Mouse (Mus musculus) forebrain, embryonic 10.5 days (tissue): ENCODE results near the gene Cbx4. TPM values are rescaled to one million over a fixed set of nuclear protein-coding genes. Genes with fewer than 3 reads are reported as not detected.

Experiments
- DNase-seq: peaks from one replicate; pipeline ENCODE4 v3.0.0-alpha.2; 2017; ENCODE audit warnings: low spot score; ENCODE audit errors: extremely low spot score
- H3K27ac ChIP-seq: fragments of 300-500 bp; sonication (generic); 2 replicates; pipeline ENCODE4 v1.5.1; 2016; ENCODE audit warnings: mild to moderate bottlenecking
- H3K27me3 ChIP-seq: fragments of 300-500 bp; sonication (generic); 2 replicates; pipeline ENCODE4 v1.6.1; 2016; ENCODE audit warnings: mild to moderate bottlenecking; ENCODE audit not compliant: poor library complexity, severe bottlenecking
- H3K36me3 ChIP-seq: fragments of 300-500 bp; sonication (generic); replicated peaks from 2 replicates; pipeline ENCODE4 v1.6.1; 2016; ENCODE audit warnings: mild to moderate bottlenecking, moderate library complexity
- H3K4me1 ChIP-seq: fragments of 300-500 bp; sonication (generic); 2 replicates; pipeline ENCODE4 v1.6.1; 2016
- H3K4me3 ChIP-seq: fragments of 300-500 bp; sonication (generic); 2 replicates; pipeline ENCODE4 v1.5.1; 2016; ENCODE audit warnings: mild to moderate bottlenecking, moderate library complexity
- H3K9me3 ChIP-seq: fragments of 300-500 bp; sonication (generic); 2 replicates; pipeline ENCODE4 v1.6.1; 2016; ENCODE audit warnings: mild to moderate bottlenecking, moderate library complexity
- WGBS: fragments of 180-500 bp; shearing (Covaris S2); methylation state at CpG from one replicate; pipeline ENCODE4 v1.1.7; 2016; 5-methylcytosine and 5-hydroxymethylcytosine counted together
- polyA plus RNA-seq: library from polyadenylated mRNA; unstranded; fragments of >200 nt; fragmentation: Nextera tagmentation; extraction: Ambion mirVana; gene quantifications from 2 replicates; pipeline ENCODE4 v1.2.1, GENCODE M21; 2016

Cbx4 gene
- polyA plus RNA-seq, 1 experiment from 2014 or later = 3.3 TPM

DNA sequence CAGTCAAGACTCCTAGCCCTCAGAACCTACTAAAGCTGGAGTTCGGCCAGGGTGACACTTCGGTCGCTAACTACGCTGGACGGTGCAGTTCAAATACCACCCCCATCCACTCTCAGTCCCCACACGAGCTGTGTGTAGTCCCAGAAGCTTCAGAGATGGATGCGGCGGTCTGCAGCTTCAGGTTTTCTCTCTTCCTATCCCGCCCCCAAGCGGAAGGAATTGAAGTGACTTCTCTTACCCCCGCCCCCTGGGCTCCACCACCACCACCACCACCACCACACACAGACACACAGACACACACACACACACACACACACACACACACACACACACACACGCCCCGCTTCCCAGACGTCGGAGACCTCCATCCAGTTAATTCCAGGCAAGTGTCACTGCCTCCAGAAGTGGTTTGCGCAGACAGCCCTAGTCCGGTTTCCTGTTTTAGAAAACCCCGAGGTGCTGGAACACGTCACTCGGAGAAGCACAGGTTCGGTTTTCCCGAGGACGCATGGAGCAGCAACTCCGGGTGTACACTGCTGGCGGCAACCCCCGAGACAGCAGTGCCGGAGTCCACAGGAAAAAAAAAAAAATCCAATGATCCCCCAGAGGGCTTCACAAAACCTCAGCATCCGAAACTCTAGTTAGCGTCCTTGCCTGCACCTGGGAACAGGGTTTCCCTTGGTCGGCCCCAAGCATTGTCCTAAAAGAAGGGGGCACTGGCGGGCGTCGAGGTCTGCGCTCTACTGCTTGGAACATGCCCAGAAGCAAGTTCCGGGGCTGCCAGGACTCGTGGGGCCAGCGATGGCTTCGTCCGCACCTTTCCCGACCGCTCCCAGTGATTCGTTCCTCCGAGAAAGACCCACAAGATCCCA is 38.5 kb downstream of the Cbx4 start:
- Histone ChIP-seq H3K27me3 (peaks cover 100% of the 10 kb centered on the region), H3K4me3 (peak overlapping the region; percentile 47), H3K27ac (peak overlapping the region; percentile 8; the same call in 1 of the 2 replicates), H3K9me3 (no peaks in the 10 kb centered on the region), H3K36me3 (no peaks in the 10 kb centered on the region), H3K4me1 (peaks cover 67% of the 10 kb centered on the region)
- peak; percentile 53 for DNase-seq
- under 1% methylated on average over 43 of the region's 43 CpGs for WGBS

DNA sequence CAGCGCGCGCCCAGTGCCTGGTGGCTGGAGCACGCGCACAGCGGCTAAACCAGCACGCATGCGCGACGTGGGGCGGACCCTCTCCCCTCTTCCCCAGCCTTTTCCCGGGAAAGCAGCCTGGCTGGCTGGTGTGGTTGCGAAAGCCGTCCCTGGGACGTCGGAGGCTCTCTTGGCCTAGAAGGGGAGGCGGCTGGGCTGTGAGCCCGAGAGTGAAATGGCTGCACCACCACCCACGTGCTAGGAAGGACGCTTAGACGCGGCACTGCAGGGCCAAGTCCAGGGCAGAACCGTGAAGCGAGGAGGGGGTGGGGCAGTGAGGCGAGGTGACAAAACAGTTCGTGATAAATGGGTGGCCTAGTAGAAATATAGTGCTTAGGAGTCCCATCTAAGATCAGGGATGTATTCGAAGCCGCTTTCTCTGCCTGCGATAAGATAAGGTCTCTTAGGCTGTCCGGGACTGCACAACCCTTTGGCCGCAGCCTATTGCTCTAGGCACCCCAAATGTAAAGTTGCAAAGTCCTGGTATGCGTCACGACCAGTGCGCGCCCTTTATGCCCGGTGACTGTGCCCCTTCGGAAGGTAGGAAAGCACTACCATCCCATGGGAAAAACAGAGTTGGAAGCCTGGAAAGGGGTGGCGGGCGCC is 39.3 kb downstream of the Cbx4 start:
- peaks cover 67% of the 10 kb centered on the region for H3K4me1 ChIP-seq

DNA sequence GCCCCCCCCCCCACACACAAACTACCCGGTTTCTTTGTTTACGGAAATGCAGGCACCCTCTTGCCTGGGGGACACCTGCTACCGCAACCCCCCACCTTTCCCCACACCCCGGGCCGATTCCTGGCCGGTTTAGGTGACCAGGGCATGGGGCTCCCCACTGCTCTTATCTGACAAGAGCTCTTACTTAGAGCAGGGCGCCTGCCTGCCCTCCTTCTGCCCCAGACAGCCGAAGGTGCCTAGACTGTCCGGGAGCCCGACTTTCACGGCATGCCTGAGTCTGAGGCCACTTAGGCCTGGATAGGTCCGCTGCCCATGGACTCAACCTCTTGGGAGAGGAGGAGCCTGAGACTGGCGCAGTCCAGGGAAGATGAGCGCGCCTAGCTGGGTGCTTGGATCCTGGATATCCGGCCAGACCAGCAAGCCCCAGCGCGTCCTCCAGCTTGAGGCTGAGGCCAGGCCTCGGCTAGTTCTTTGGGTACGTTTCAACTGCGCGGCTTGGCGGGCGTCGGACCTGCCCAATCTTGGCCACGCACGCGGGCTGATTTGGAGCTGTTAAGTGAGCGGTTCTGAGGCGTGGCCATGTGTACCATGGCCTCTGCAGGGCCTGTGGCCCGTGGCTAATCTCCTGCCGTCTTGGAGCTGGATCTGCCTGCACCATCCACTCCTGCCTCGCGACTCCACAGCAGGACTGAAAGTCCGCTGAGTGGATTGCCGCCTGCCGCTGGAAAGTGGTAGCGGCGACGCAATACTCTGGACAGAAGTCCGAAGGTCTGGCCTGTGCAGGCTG is 41.3 kb downstream of the Cbx4 start:
- Histone ChIP-seq H3K4me3 (peak overlapping the region; percentile 33), H3K36me3 (no peaks in the 10 kb centered on the region), H3K27ac (peak overlapping the region; percentile 57; the same call in 1 of the 2 replicates), H3K9me3 (no peaks in the 10 kb centered on the region), H3K27me3 (peaks cover 92% of the 10 kb centered on the region), H3K4me1 (peaks cover 86% of the 10 kb centered on the region)
- under 1% methylated on average over 41 of the region's 41 CpGs for WGBS
- DNase-seq = peak; percentile 62

More for the DNA sequence above, 39.3 kb downstream of the Cbx4 start:
- WGBS = under 1% methylated on average over 39 of the region's 39 CpGs
- Histone ChIP-seq H3K9me3 (no peaks in the 10 kb centered on the region), H3K27ac (peak overlapping the region; percentile 44; the same call in 1 of the 2 replicates), H3K27me3 (peaks cover 100% of the 10 kb centered on the region), H3K4me3 (peak overlapping the region; percentile 47), H3K36me3 (no peaks in the 10 kb centered on the region)
- DNase-seq = peak; percentile 71

DNA sequence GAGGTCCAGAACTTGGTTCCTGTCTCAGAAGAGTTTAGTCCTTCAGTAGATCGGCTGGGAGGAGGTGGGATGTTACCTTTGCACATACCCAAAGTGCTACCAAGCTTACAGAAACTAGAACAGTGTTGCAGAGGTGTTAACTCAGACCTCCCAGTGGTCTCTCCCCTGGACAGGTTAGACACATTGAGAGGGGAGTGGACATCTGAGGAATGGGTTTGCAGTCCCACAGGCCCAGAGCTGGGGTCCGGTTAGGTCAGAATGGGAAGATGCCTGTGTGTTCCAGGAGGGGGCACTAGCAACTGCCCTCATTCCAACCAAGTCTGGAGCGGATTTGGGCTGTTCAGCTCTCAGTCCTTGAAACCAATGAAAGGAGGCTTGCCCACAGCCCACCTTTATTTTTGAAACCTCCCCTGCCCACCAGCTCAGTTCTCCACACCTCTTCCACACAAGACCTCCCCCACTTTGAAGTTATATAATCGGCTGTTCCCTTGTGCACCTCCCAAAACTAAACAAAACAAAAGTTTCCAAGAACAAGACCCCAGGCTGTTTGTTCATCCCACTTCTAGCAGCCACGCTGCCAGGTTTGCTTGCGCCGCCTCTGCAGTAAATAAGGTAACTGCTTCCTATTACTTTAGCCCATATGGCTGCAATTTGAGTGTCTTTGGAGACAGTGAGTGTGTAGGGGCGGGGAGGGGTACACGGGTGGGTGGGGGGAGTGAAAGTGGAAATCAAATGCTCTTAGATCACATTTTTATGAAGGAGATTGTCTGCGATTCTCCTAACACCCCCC is 42.1 kb downstream of the Cbx4 start:
- 1% methylated on average over 10 of the region's 10 CpGs for WGBS
- no peaks in the 10 kb centered on the region for H3K9me3 ChIP-seq
- peaks cover 4% of the 10 kb centered on the region for H3K36me3 ChIP-seq
- H3K4me3 ChIP-seq = peak overlapping the region; percentile 33
- H3K27ac ChIP-seq = no peak overlapping the region
- peaks cover 93% of the 10 kb centered on the region for H3K4me1 ChIP-seq
- DNase-seq = peak; percentile 60
- peaks cover 92% of the 10 kb centered on the region for H3K27me3 ChIP-seq

DNA sequence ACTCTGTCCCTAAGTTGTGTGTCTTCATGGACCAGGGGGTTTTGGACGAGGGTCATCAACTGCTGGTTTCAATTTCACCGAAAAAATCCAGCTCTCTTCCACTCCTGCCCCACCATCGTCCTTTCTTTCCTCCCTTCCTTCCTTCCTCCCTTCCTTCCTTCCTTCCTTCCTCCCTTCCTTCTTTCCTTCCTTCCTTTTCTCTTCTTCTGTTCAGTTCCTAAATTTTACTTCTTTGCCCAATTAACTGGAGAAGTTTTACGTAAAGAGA is 42.8 kb downstream of the Cbx4 start:
- Histone ChIP-seq H3K27me3 (peaks cover 92% of the 10 kb centered on the region), H3K27ac (no peak overlapping the region), H3K4me1 (peaks cover 95% of the 10 kb centered on the region), H3K36me3 (peaks cover 10% of the 10 kb centered on the region), H3K9me3 (no peaks in the 10 kb centered on the region), H3K4me3 (peak overlapping the region; percentile 70)
- DNase-seq = no peak
- WGBS = 1% methylated on average over 4 of the region's 4 CpGs

DNA sequence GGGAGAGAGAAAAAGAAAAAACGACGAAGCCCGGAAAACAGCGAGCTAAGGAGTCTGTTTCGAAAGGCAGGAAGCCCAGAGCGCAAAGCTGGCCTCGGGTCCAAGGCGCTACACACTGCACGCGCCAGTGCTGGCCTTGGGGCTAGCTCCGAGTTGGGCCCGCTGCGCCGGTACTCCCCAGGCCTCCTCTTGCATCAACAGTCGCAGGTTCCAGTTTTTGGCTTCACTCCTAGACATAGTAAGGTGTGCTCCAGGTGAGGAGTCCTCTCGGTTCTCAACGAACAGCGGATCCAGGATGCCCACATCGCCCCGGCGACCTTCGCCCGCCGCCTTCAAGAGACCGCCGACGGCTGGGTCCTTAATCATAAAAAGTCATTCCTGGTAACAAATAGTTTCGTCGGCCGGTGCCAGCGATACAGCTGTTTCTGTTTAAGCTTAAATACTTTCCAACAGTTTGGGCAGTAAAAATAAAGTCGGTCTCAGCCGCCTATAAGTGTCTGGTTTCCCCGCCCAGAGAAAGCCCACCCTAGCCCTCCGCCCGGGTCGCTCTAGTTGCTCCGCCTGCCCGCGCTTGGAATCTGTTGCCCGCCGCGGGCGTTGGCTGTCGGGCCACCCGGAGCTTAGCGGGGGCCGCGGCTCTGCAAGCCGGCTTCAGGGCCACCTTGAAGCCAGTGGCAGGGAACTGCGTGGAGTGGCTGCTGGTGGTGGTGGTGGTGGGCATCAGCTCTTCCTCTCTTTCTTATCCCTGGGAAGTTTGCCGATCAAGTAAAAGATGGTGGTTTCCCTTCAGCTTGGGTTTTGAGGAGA is 43.4 kb downstream of the Cbx4 start:
- peaks cover 10% of the 10 kb centered on the region for H3K36me3 ChIP-seq
- H3K4me1 ChIP-seq = peaks cover 95% of the 10 kb centered on the region
- peak; percentile 54 for DNase-seq
- under 1% methylated on average over 52 of the region's 52 CpGs for WGBS
- no peaks in the 10 kb centered on the region for H3K9me3 ChIP-seq
- peaks cover 92% of the 10 kb centered on the region for H3K27me3 ChIP-seq
- H3K27ac ChIP-seq = peak overlapping the region; percentile 94
- H3K4me3 ChIP-seq = peak overlapping the region; percentile 70

DNA sequence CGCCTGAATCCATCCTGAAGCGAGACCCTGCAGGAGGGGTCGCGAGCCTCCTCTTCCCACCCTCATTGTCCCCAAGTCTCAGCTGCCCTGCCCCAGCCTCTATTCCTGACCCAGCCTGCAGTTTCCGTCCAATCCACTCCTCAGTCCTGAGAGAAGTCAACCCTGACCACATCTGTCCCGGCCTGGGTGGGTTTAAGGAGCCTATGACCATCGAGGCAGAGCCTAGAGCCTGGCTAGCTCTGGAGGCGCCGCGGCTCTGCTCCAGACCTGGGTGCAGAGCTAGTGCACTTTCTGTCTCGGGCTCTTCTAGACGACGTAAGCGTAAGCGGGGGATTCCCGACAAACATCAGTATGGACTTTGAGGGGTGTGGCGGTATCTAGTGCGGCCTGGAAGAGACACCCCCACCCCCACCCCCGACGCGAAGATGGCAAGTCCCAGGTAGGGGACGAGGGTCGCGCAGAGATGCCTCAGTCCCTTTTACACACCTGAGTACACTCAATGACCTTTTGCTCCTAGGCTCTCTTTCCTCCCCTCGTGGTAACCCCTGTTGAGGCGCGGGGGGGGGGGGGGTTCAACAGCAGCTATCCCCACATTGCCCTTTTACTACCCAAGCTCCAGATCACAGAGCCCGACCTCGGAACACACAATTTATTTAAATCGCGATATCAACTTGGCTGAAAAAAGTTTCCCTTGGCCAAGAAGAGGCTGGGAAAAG is 44.1 kb downstream of the Cbx4 start:
- peaks cover 10% of the 10 kb centered on the region for H3K36me3 ChIP-seq
- peaks cover 95% of the 10 kb centered on the region for H3K4me1 ChIP-seq
- WGBS = under 1% methylated on average over 31 of the region's 31 CpGs
- peak overlapping the region; percentile 94 for H3K27ac ChIP-seq
- H3K4me3 ChIP-seq = peak overlapping the region; percentile 70
- peak; percentile 31 for DNase-seq
- no peaks in the 10 kb centered on the region for H3K9me3 ChIP-seq
- H3K27me3 ChIP-seq = peaks cover 92% of the 10 kb centered on the region

DNA sequence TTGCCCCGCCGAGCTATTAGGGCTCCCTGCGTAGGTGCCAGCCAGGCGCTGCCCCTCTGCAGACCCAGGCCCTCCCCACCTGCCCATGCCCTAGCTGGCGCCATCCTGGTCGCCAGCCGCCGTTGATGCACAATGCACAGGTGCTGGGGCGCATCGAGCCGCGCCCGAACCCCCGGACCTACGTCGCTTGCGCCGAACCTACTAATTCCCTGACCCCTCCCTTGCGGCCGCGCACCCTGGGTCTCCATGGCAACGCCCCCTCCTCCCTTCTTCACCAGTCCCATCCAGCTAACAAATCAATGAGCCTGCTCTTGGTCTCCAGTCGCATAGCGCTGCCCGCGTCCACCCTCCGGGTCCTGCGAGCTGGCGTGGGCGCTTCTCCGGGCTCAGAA is 44.7 kb downstream of the Cbx4 start:
- WGBS = under 1% methylated on average over 31 of the region's 31 CpGs
- Histone ChIP-seq H3K27me3 (peaks cover 92% of the 10 kb centered on the region), H3K9me3 (no peaks in the 10 kb centered on the region), H3K27ac (peak overlapping the region; percentile 94), H3K4me1 (peaks cover 95% of the 10 kb centered on the region), H3K36me3 (peaks cover 10% of the 10 kb centered on the region), H3K4me3 (peak overlapping the region; percentile 70)
- DNase-seq = peak; percentile 83

DNA sequence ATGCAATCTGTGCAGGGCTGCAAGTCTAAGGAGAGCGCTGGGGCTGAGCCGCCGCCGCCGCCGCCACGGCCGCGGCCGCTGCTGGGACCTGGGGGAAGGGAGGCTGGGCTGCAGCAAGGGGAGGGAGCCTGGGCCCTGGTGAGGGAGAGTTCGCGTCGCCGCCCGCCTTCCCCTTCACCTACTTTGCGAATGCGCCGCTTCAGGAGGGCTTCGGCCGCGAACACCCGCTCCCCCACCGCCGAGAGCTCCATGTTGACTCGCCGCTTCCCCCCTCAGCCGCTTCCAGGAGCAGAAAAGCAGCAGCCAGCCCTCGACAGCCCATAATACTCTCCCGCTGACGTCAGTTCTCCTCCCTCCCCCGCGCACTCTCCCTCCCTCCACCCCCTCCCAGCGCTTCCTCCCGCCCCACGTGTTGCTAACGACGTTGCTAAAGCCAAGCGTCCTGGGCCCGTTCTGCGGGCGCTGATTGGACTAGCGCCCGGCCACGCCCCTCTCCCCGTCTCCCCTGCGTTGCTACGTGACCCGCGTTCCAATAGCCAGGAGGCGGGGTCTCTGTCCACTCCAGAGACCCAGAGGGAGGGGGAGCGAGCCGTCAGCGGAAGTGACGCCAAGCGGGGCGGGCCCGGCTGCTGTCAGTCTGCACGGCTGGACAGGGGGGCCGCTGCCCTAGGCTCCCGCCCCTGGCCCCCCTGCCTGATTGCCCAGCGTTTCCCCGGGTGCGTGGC is 45.3 kb downstream of the Cbx4 start, which contains the start of gene Cbx8:
Gene Cbx8, minus strand, starts transcription at position 370 of the 725 bp plus-strand sequence.
- peak within 1 kb of the TSS; percentile 94 for H3K27ac ChIP-seq
- H3K27me3 ChIP-seq = peaks cover 92% of the 10 kb centered on the region
- peak within 1 kb of the TSS; percentile 70 for H3K4me3 ChIP-seq
- peaks cover 97% of the 10 kb centered on the region for H3K4me1 ChIP-seq
- DNase-seq = peak; percentile 99
- peaks cover 10% of the 10 kb centered on the region for H3K36me3 ChIP-seq
- no peaks in the 10 kb centered on the region for H3K9me3 ChIP-seq
- WGBS = under 1% methylated on average over 63 of the region's 63 CpGs

DNA sequence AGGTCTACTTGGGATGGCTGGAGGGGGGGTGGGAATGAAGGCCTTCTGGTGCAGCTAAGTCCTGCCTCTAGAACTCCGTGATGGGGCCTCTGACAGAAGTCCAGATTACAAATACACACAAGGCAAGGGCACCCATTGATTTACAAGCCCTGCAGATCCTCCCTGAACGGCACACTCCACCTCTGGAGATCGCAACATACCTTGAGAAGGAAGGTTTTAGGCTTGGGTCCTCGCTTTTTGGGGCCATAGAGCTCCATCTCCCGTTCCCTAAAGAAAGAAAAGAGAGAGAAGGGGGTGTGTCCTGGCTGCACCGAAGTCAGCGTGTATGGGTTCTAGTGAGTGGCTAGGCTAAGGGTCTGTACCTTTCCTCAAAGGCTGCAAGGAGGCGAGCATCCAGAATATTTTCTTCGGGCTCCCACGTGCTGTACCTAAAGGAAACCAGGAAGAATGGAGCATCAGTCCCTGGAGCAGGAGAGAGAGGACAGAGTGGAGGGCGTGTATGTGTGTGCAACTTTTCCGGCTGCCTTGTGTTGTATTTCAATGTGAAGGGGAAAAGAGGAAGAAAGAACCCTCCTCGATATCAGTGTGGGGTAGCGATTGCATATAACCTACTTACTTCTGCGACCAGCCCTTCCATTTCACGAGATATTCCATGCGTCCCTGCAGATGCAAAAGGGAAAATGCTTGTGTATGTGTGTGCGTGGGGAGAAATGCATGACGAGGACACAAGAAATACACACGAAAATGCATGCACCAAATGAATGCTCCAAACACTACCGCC is 46.1 kb downstream of the Cbx4 start:
- Histone ChIP-seq H3K4me3 (peak overlapping the region; percentile 70), H3K27me3 (peaks cover 92% of the 10 kb centered on the region), H3K27ac (peak overlapping the region; percentile 94), H3K9me3 (no peaks in the 10 kb centered on the region), H3K4me1 (peaks cover 99% of the 10 kb centered on the region), H3K36me3 (peaks cover 10% of the 10 kb centered on the region)
- no peak for DNase-seq
- WGBS = 1% methylated on average over 21 of the region's 21 CpGs
